Mouse (Mus musculus) lung, embryonic 16.5 days (tissue): Measurements from ENCODE around the gene Gm884. TPM values are rescaled to one million over a fixed set of nuclear protein-coding genes. Genes with fewer than 3 reads are reported as not detected.
A peak's percentile ranks its signal among the peaks of the same experiment; 100 is the strongest.

Experiments used
- ATAC-seq: fragments of 200-750 bp; cut with Nextera tagmentation; 2 replicates; pipeline ENCODE4 v1.8.0; 2017; ENCODE audit warnings: low read depth, mild to moderate bottlenecking, moderate library complexity
- H3K27ac ChIP-seq: fragments of 300-500 bp; sonication (generic); 2 replicates; pipeline ENCODE4 v1.5.1; 2014; ENCODE audit warnings: mild to moderate bottlenecking, control low read depth, low read length
- H3K27me3 ChIP-seq: fragments of 300-500 bp; sonication (generic); 2 replicates; pipeline ENCODE4 v1.6.1; 2014; ENCODE audit warnings: low read depth, low read length, mixed read lengths; ENCODE audit not compliant: control insufficient read depth, insufficient read depth
- H3K36me3 ChIP-seq: fragments of 300-500 bp; sonication (generic); 2 replicates; pipeline ENCODE4 v1.6.1; 2014; ENCODE audit warnings: low read length; ENCODE audit not compliant: control insufficient read depth, insufficient read depth
- H3K4me1 ChIP-seq: fragments of 300-500 bp; sonication (generic); replicated peaks from 2 replicates; pipeline ENCODE4 v1.6.1; 2014; ENCODE audit warnings: low read length, mixed read lengths; ENCODE audit not compliant: control insufficient read depth, insufficient read depth
- H3K4me2 ChIP-seq: fragments of 300-500 bp; sonication (generic); 2 replicates; pipeline ENCODE4 v1.6.1; 2014; ENCODE audit warnings: low read depth, low read length, control low read depth
- H3K4me3 ChIP-seq: fragments of 300-500 bp; sonication (generic); 2 replicates; pipeline ENCODE4 v1.5.1; 2014; ENCODE audit warnings: mild to moderate bottlenecking, low read length, control low read depth
- H3K9ac ChIP-seq: fragments of 300-500 bp; sonication (generic); 2 replicates; pipeline ENCODE4 v1.6.1; 2014; ENCODE audit warnings: low read length, control low read depth
- H3K9me3 ChIP-seq: fragments of 300-500 bp; sonication (generic); 2 replicates; pipeline ENCODE4 v1.6.1; 2016; ENCODE audit warnings: low read length; ENCODE audit not compliant: control insufficient read depth
- WGBS: fragments of 180-500 bp; shearing (Covaris S2); extraction: QIAGEN DNeasy Blood & Tissue Kit; methylation state at CpG from one replicate; pipeline ENCODE4 v1.1.7; 2014; 5-methylcytosine and 5-hydroxymethylcytosine counted together
- polyA plus RNA-seq: library from polyadenylated mRNA; unstranded; fragments of >200 nt; fragmentation: Nextera tagmentation; extraction: Ambion mirVana; gene quantifications from 2 replicates; pipeline ENCODE4 v1.2.1, GENCODE M21; 2015

Gene Gm884
- polyA plus RNA-seq, 1 experiment from 2014 or later, result not detected

DNA sequence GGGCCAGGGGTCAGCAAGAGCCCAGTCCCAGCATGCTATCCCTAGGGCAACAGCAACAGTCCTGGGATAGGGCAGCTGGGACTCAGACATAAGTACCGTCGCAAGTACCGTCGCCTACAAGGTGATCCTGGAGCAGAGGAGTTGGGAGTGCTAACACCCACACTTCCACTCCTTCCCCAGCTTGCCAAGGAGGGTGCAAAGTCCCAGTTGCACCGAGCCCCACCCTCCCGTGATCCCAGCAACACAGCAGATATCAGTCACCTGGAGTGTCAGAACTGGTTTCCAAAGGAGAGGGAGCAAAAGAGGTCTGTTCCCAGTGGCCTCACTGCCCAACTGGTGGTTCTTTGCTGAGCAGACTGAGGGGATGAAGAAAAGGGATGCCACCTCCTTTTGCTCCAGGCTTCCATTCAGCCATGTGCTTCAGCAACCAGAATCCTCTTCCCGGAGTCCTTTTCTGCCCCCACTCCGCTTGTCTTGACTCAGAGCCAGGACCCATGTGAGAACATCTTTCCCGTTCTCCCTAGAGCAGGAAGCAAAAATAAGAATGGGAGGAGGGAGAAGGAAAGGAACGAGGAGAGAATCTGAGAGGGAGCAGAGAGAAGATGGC, 32.5 kb upstream of the Gm884 start:
- H3K4me3 ChIP-seq, result no peak overlapping the region
- 44% methylated on average over 10 of the region's 10 CpGs for WGBS
- H3K36me3 ChIP-seq, result no peaks in the 10 kb centered on the region
- H3K9me3 ChIP-seq, result no peaks in the 10 kb centered on the region
- H3K9ac ChIP-seq, result no peak overlapping the region
- no peak for ATAC-seq
- H3K4me2 ChIP-seq, result no peak overlapping the region
- H3K27me3 ChIP-seq, result peaks cover 34% of the 10 kb centered on the region
- H3K4me1 ChIP-seq, result peaks cover 5% of the 10 kb centered on the region; the same call in 1 of the 2 replicates
- H3K27ac ChIP-seq, result no peak overlapping the region

DNA sequence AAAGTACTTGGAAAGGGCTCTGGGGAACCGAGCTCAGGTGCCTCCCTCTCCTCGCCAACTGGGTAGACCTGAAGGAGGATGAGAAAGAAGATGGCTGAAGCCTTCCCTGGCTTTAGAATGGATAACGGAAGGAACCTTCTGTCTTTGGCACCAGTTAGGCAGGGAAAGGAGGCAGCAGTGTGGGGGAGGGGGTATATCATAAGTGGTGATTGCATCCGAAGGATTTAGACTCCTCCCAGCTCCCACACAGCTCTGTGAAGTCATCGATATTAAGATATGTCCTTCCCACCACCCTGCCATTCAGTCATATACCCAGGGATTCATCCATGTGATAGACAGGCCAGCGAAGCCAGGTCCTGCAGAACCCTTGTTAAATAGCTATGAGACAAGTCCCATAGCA, 30.5 kb upstream of the Gm884 start:
- peaks cover 5% of the 10 kb centered on the region; the same call in 1 of the 2 replicates for H3K4me1 ChIP-seq
- H3K4me2 ChIP-seq, result no peak overlapping the region
- 73% methylated on average over 6 of the region's 6 CpGs for WGBS
- no peak overlapping the region for H3K4me3 ChIP-seq
- no peak overlapping the region for H3K9ac ChIP-seq
- no peak overlapping the region for H3K27ac ChIP-seq
- H3K27me3 ChIP-seq, result peaks cover 48% of the 10 kb centered on the region
- ATAC-seq, result no peak
- H3K36me3 ChIP-seq, result no peaks in the 10 kb centered on the region
- no peaks in the 10 kb centered on the region for H3K9me3 ChIP-seq

DNA sequence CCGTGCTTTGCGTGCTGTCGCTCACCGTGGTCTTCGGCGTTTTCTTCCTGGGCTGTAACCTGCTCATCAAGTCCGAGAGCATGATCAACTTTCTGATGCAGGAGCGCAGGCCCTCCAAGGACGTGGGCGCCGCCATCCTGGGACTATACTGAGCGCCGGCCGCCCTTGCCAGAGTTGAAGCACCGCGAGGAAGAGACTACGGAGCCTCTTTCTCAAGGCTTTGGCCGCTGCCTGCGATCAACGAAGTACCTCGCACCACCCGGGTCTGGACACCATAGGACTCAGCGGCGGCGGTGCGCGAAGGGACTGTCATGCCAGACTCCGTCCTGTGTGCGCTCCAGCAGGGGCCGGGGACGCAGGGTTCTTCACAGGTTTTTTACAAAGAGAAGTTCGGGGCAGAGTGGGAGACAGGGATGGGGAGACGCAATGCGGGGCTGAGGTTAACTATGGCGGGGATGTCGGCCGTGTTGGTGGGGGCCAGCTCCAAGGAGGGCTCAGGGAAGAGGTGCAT, 29.1 kb upstream of the Gm884 start:
- 2% methylated on average over 37 of the region's 37 CpGs for WGBS
- Histone ChIP-seq H3K4me1 (peaks cover 5% of the 10 kb centered on the region; the same call in 1 of the 2 replicates), H3K4me2 (peak overlapping the region; percentile 56), H3K27me3 (peaks cover 48% of the 10 kb centered on the region), H3K4me3 (peak overlapping the region; percentile 40), H3K36me3 (no peaks in the 10 kb centered on the region), H3K9ac (no peak overlapping the region), H3K9me3 (no peaks in the 10 kb centered on the region), H3K27ac (no peak overlapping the region)
- ATAC-seq, result no peak

DNA sequence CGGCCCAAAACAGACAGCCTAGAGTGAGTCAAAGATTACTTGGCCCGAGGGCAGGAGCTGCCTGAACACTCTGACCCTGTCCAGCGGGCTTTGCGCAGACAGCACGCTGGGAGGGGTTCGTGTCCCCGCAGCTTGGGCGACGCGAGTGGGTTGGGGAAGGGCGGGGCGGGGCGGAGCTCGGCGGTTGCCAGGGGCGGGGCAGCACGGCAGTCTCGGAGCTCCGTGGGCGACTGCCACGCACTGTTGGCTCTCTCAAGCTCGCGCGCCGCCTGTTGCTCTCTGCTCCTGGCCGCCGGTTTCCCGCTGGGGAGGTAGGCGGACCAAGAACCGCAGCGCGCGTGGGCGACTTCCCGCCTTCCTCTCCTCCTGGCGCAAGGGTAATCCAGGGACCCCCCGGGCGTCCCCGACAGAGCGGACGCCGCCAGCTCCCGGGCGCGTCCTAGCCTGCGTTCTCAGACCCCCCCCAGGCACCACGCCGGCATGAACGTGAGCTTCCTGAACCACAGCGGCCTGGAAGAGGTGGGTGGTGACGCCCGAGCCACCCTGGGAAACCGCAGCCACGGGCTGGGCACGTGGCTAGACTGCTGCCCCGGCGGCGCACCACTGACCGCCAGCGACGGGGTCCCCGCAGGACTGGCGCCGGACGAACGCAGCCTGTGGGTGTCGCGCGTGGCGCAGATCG, 28.5 kb upstream of the Gm884 start, which contains the start of gene Rprml:
Gene Rprml (plus strand): TSS at position 270 of the 682 bp plus-strand sequence.
- H3K36me3 ChIP-seq, result no peaks in the 10 kb centered on the region
- no peak within 1 kb of the TSS for H3K9ac ChIP-seq
- H3K9me3 ChIP-seq, result no peaks in the 10 kb centered on the region
- H3K4me3 ChIP-seq, result peak within 1 kb of the TSS; percentile 40
- H3K4me1 ChIP-seq, result peaks cover 5% of the 10 kb centered on the region; the same call in 1 of the 2 replicates
- H3K27me3 ChIP-seq, result peaks cover 48% of the 10 kb centered on the region
- no peak for ATAC-seq
- H3K27ac ChIP-seq, result no peak within 1 kb of the TSS
- H3K4me2 ChIP-seq, result peak within 1 kb of the TSS; percentile 56
- WGBS, result 2% methylated on average over 62 of the region's 71 CpGs

DNA sequence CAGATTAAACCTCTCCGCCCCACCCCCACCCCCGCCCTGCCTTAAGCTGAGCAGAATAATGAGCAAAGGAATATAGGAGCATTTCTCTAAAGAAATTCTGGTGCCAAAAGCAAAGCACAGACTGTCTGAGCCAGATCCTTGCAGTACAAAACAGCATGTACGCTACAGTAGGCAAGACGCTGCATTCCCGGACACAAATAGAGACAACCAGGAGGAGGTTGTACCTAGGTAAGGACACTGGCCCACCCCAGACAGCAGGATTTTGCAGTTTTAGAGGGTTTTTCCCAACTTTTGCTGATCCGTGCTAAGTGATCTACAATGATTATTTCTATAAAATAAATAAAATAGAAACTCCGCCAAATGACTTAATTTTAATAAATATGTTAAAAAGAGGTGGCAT, 27.7 kb upstream of the Gm884 start:
- ATAC-seq, result no peak
- Histone ChIP-seq H3K4me3 (no peak overlapping the region), H3K9ac (no peak overlapping the region), H3K27ac (no peak overlapping the region), H3K36me3 (no peaks in the 10 kb centered on the region), H3K9me3 (no peaks in the 10 kb centered on the region), H3K4me1 (peaks cover 5% of the 10 kb centered on the region; the same call in 1 of the 2 replicates), H3K27me3 (peaks cover 48% of the 10 kb centered on the region), H3K4me2 (no peak overlapping the region)
- 31% methylated on average over 7 of the region's 7 CpGs for WGBS

DNA sequence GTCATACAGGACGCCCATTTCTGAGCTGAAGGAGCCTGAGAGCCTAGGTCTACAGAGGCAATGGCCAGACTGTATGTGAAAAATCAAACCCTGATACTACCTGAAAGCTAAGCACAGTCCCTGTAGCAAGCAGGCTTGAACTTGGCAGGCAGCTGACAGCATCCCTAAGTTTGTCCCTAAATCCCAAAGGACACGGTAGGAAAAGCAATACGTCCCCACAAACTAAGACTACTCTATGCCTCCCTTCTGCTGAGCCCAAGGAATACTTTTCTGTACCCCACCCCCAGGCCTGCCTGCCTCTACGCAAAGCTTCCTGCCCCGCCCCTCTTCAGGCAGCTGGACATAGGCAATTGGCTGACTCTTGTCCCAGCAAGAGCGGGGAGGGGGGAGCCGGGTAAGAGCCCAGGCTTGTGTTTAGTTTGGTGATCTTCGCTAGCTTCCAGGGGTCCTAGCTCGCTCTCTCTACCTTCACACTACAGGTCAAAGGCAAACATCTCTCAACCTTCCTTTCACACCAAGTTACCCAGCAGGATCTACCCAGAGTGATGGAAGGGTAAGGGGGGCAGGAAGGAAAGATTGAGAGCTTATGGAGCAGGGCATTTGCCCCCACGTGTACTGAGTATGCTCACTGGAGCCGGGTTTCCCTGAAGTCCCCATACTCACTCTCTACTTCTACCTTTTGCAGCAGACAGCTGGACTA, 27.1 kb upstream of the Gm884 start:
- Histone ChIP-seq H3K27ac (no peak overlapping the region), H3K36me3 (no peaks in the 10 kb centered on the region), H3K27me3 (peaks cover 48% of the 10 kb centered on the region), H3K9ac (no peak overlapping the region), H3K4me1 (peaks cover 5% of the 10 kb centered on the region; the same call in 1 of the 2 replicates), H3K4me3 (no peak overlapping the region), H3K9me3 (no peaks in the 10 kb centered on the region), H3K4me2 (no peak overlapping the region)
- 7% methylated on average over 11 of the region's 11 CpGs for WGBS
- ATAC-seq, result no peak

DNA sequence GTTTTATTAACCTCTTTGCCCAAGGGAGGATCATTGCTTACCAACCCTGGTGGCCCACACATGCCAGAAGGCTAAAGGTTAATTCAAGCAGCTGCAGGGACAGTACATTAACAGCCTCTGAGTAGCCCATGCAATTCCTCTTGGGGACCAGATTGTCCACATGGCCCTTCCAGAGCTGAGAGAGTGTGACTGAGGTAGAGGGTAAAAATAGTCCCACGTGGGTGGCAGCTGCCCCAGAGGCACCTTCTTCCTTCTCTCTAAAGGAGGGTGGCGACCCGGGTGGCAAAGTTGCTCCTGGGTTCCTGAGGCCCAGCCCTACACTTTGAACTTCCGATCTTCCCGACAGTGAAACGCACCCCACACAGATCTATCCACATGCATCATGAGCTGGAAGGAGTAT, 25.4 kb upstream of the Gm884 start:
- H3K9ac ChIP-seq, result no peak overlapping the region
- no peak overlapping the region for H3K27ac ChIP-seq
- peaks cover 5% of the 10 kb centered on the region; the same call in 1 of the 2 replicates for H3K4me1 ChIP-seq
- H3K36me3 ChIP-seq, result no peaks in the 10 kb centered on the region
- ATAC-seq, result no peak
- no peak overlapping the region for H3K4me3 ChIP-seq
- H3K4me2 ChIP-seq, result no peak overlapping the region
- no peaks in the 10 kb centered on the region for H3K9me3 ChIP-seq
- peaks cover 42% of the 10 kb centered on the region for H3K27me3 ChIP-seq
- 79% methylated on average over 6 of the region's 6 CpGs for WGBS

DNA sequence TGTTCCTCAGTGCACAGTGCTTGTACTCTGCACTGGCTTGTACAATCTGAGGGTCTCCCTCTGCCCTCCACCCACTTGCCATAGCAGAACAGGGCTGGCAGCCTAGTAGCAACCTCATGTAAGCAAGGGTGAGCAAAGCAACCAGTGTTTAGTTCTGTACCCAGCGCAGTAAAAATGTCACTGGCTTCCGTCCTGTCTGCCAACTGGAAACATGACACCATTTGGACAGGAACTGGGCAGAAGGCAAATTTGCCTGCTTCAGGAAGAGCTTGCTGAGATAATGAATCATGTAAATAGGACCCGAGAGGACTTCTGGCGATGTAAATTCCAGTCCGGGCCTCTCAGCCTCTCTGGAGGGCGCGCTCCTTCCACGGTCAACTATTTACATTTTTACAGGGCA, 24.8 kb upstream of the Gm884 start:
- Histone ChIP-seq H3K36me3 (no peaks in the 10 kb centered on the region), H3K27ac (no peak overlapping the region), H3K4me2 (no peak overlapping the region), H3K9me3 (no peaks in the 10 kb centered on the region), H3K4me1 (peaks cover 5% of the 10 kb centered on the region; the same call in 1 of the 2 replicates), H3K9ac (no peak overlapping the region), H3K27me3 (peaks cover 36% of the 10 kb centered on the region), H3K4me3 (no peak overlapping the region)
- ATAC-seq, result no peak
- 40% methylated on average over 8 of the region's 8 CpGs for WGBS

DNA sequence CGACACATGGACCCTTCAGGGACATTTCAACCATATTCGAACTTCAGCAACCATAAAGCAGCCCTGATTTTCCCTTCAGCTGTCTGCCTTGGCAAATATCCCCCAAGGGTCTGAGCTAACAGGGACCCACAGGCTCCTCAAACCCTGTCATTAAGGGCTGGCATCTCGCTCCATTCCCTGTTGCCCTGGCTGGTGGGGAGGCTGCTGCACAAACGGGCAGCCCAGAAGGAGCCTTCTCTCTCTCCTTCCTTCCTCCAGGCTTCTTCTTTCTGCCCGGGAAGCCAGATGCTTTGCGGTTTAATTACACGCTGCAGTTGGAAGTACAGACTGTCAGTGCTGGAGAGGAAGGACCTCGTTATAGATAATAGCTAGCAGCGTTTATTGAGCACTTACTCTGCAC, 22.3 kb upstream of the Gm884 start:
- Histone ChIP-seq H3K36me3 (no peaks in the 10 kb centered on the region), H3K27ac (no peak overlapping the region), H3K27me3 (peaks cover 18% of the 10 kb centered on the region), H3K4me3 (no peak overlapping the region), H3K9ac (no peak overlapping the region), H3K4me2 (no peak overlapping the region), H3K9me3 (no peaks in the 10 kb centered on the region), H3K4me1 (no peaks in the 10 kb centered on the region)
- WGBS, result 69% methylated on average over 9 of the region's 9 CpGs
- ATAC-seq, result no peak
